Mouse (Mus musculus): ENCODE measurements around the gene 1700125H20Rik.

GRCm38 (mm10) chr11:85139581-85140540, 30.3 kb upstream of the 1700125H20Rik start, which contains the start of gene Usp32:
- TF ChIP-seq CTCF (IDR thresholded peaks at IDR 0.05; ENCODE audit: low read depth) = peak; percentile 46
- peak; percentile 76; the same call in 1 of the 2 replicates for TF ChIP-seq EP300 (IDR thresholded peaks at IDR 0.05; ENCODE audit: low read depth)
